Mouse (Mus musculus) testis, adult 2 months (tissue): ENCODE results near the gene Gm6583.

ENCODE experiments used
- CTCF ChIP-seq: fragments of 200-500 bp; IDR thresholded peaks from 2 replicates; pipeline ENCODE4 v1.5.1; 2012; ENCODE audit warnings: low read depth, mild to moderate bottlenecking, inconsistent platforms, low read length, moderate library complexity; ENCODE audit not compliant: control insufficient read depth, insufficient read depth, insufficient replicate concordance
- POLR2A ChIP-seq: fragments of 200-500 bp; IDR thresholded peaks from 2 replicates; pipeline ENCODE4 v1.6.1; 2012; ENCODE audit warnings: low read depth, mild to moderate bottlenecking, inconsistent platforms, low read length, moderate library complexity; ENCODE audit not compliant: control insufficient read depth

- no peak for TF ChIP-seq POLR2A
- no peak for TF ChIP-seq CTCF
Observed at GRCm38 (mm10) chr5:112320936-112321335, 34.9 kb downstream of the Gm6583 start.
